Mouse (Mus musculus) heart, postnatal 25 days (tissue): ENCODE measurements around the gene Rexo4. TPM values are rescaled to one million over a fixed set of nuclear protein-coding genes. Genes with fewer than 3 reads are reported as not detected.

Experiments used
- DNase-seq: peaks from one replicate; pipeline ENCODE4 v3.0.0; 2022; ENCODE audit warnings: low spot score
- intact Hi-C: fragments of 180-260 bp; cut with DNase I; formaldehyde crosslinking; loops from one replicate; pipeline ENCODE4 v1.15.1; 2025
- total RNA-seq, 2 experiments: library from RNA; stranded (reverse); gene quantifications; 2 replicates each; pipeline ENCODE4 v1.2.3; 2021

The Rexo4 gene
- total RNA-seq, 2 experiments from 2014 or later = 13.9 to 15.2 TPM

GRCm38 (mm10) chr2:26951346-26951905, 12.8 kb downstream of the Rexo4 start:
- no peak for DNase-seq
- intact Hi-C loops = no loop called here

GRCm38 (mm10) chr2:26950411-26950810, 13.8 kb downstream of the Rexo4 start:
- DNase-seq = no peak
- intact Hi-C loops = no loop called here

GRCm38 (mm10) chr2:26943253-26943652, 20.9 kb downstream of the Rexo4 start:
- intact Hi-C loops = no loop called here
- no peak for DNase-seq

DNA sequence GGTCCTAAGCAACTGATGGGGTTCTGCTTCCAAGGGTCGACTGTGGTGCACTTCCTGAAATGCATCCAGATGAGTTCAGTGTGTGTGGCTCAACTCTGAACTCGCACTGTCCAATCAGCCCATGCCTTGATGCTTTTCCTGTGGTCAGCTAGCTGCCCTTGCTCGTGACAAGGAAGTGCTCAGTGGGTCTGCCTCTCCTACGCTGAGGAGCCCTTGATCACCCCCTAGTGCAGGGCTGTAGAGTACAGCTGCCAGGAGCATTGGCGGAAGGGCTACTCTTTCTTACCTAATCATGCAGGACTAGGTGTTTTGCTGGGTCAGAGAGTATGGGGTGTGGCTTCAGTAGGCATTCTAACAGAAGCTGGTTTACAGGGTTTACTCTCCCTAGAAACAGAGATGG, 22.6 kb downstream of the Rexo4 start:
- no peak for DNase-seq
- intact Hi-C loops = no loop called here

DNA sequence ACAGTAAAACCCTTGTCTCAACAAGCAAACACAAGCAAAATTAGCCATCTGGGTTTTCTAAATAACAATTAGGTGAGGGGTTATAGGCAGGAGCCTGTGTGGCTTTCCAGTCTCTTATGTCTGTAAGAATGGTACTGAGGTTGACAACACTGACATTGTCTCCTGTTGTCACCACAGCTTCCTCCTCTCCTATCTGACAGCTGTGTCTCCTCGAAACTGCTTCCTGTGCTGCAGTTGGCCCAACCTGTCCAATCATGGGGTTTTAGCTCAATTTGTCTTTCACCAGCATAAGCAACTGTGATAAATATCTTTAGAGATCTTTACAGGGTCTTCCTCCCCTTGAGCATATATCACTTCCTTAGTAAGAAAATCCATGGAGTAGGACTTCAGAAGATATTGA, 27.8 kb downstream of the Rexo4 start:
- DNase-seq = no peak
- intact Hi-C loops = loop anchor here (2.0 kb wide), 1 partner anchor 28 kb away; the partner anchor contains the start of gene Rexo4

GRCm38 (mm10) chr2:26935286-26935685, 28.9 kb downstream of the Rexo4 start:
- DNase-seq = no peak
- intact Hi-C loops = no loop called here

DNA sequence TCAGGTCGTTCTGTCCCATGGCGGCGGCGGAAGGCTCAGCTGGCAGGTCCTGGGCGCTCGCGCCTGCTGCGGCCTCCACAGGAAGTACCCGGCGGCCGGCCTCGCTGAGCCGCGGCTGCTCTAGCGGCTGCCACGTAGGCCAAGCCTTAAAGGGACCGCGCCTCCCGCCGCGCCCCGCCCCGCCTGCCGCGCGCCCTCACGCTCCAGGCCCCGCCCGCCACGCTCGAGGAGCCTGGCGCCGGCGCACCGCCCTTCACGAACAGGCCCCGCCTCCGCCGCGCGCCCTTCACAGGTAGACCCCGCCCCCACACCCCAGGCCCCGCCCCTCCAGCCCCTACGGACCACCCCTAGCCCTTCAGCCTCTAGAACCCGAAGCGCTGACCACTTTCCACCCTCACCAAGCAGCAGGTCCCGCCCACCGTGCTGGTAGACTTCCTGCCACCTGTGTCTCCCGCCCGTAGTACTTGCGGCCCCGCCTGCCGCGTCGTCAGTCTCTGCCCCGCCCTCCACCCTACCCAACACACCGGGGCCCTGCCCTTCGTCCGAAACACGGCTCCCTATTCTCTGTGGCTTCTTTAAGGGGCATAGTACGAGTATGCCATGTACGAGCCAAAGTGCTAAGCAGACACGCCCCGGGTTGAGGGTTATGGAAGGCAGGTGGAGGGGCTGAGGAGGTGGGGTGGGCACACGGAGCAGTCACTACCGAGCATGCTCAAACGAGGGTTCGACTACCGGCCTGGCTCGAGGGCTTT, 30.7 kb downstream of the Rexo4 start, which contains the start of the genes Surf4 and Stkld1:
Surf4 (minus strand) TSS at position 625 of the 752 bp plus-strand sequence.
Stkld1 (plus strand) TSS at position 744 of the 752 bp plus-strand sequence.
- peak; percentile 86 for DNase-seq
- intact Hi-C loops = loop anchor here (2.0 to 5.0 kb wide), 3 partner anchors 17 to 304 kb away; partner anchors contain the start of genes Surf1 and Surf2

DNA sequence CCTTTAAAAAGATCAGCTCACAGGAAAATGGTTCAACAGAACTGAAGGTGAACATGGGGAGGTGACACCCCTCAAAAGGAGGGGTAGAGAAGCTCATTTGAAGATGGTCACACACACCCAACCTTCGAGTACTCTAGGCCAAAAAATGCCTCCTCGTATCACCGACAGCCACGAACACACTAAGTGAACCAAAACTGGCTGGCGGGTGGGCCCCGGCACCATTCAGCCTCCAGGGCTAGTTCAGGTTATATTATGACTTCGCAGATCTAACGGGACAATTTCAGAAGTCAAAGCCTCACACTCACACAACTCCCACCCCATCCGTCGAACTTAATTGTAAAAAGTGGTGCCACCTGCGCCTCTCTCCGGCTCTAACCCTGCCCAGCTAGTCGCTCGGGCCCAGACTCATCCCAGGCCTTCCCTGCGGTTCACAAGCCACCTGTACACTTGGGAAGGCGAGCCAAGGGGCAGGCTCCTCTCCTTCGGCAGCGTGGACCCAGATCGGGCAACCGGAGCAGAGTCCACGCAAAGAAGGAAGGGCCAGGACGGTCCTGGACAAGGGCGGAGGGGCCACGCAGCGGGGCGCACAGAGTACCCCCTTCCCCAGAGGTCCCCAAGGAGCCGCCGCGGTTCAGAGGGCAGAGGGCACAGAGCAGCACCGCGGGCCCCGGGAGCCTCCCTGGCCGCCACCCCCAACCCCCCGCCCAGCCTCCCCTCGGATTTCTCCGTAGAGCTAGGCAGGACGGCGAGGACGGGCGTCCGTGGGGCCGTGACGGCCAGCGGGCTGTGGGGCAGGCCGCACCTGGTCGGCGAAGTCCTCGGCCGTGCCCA, 31.5 kb downstream of the Rexo4 start:
- intact Hi-C loops = loop anchor here (2.0 to 5.0 kb wide), 3 partner anchors 16 to 305 kb away; partner anchors contain the start of genes Surf1 and Surf2
- DNase-seq = no peak

- intact Hi-C loops = loop anchor here (2.0 to 5.0 kb wide), 3 partner anchors 82 to 307 kb away; no protein-coding TSS in a partner anchor
- no peak for DNase-seq
Measured at GRCm38 (mm10) chr2:26930390-26930789, 33.8 kb downstream of the Rexo4 start.

DNA sequence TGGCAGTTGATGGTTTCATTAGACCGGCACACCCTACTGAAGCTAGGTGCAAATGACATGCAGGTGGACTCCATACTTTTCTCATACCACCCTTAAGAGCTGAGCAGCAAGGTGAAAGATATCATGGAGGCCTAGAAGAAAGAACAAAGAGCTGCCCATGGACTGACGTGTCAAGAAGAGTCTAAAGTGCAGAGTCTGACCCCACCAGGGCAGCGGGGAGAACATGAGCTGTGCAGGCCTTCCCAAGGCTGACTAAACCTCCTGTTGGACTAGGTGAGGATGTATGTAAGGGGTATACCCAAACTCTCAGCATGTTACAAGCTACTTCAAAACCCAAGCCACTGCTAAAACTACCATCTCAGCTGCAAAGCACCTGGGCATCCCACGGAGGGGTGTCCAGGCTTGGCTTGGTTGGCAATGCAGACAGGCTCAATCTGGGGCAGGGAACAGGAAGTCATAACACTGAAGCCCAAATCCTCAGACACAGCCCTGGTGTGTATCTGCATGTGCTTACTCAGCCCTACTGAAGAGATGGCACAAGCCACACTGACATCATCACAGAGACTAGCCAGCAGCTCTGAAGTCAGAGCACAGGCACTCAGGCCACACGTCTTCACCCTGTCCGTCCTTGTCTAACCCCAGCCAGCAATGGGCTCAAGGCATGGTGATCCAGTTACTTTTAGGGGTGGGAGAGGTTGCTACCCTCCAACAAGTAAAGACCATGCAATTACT, 36.3 kb downstream of the Rexo4 start:
- intact Hi-C loops = no loop called here
- no peak for DNase-seq

- intact Hi-C loops = no loop called here
- DNase-seq = no peak
Measured at GRCm38 (mm10) chr2:26921784-26922183, 42.4 kb downstream of the Rexo4 start.

DNA sequence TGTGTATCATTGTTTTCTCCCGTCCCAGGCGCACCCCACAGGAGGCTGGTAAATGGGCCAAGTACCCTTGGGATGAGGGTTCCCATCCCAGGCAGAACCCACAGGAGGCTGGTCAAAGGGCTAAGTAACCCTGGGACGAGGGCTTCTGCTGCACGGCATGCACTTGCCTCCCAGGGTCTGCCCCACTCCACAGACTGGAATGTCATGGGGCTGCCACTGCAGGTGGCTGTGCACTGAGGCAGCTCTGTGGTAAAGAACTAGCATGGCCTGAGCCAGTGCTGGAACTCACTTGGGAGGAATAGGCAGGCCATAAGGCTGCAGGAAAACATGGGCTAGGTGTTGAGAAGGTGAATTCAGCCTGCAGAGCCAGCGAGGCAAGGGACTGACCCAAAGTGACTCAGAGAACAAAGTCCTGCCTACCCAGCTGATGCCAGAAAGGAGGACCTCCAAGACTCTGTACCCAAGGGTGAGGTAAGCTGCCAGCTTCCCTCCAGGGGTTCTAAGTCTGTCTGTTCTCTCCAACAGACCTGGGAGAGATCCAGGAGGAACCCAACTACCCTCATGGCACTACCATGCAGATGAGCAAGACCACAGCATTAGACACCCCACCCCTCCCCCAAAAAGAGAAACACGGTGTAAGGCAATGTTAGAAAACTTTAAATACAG, 43.9 kb downstream of the Rexo4 start:
- DNase-seq = no peak
- intact Hi-C loops = no loop called here

DNA sequence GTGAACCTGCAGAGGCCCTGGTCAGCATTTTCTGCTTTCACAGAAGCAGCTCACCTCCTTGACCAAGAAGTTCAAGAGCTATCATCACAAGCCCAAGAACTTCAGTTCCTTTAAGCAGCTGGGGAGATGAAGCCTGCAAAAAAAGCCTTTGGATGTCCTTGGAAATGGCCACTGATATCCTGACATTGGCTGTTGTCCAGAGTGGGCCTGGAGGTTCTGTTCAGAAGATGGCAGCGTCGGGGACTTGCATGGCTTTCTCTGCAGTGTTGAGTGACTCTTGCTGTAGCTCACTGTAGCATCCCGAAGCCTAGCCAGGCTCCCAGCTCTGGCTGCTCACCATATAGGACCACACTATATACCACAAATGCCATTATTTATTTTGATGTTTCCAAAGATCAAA, 44.5 kb downstream of the Rexo4 start:
- intact Hi-C loops = no loop called here
- DNase-seq = no peak

GRCm38 (mm10) chr2:26916738-26917137, 47.4 kb downstream of the Rexo4 start:
- intact Hi-C loops = loop anchor here (2.0 kb wide), 1 partner anchor 16 kb away; the partner anchor contains the start of gene Surf4
- DNase-seq = no peak

- DNase-seq = peak; percentile 67
- intact Hi-C loops = loop anchor here (2.0 kb wide), 1 partner anchor 17 kb away; the partner anchor contains the start of gene Surf4
Measured at GRCm38 (mm10) chr2:26915927-26916728, 48.1 kb downstream of the Rexo4 start, which contains the start of the genes Surf2 and Surf1. Surf2 (plus strand) TSS chr2:26916367. Surf1 (minus strand) TSS chr2:26916530.

GRCm38 (mm10) chr2:26914148-26914941, 49.8 kb downstream of the Rexo4 start:
- intact Hi-C loops = loop anchor here (5.0 kb wide), 1 partner anchor 93 kb away; the partner anchor contains the start of gene Cacfd1
- DNase-seq = no peak
